Mouse (Mus musculus) limb, embryonic 11.5 days (tissue): ENCODE results near the gene Syndig1. TPM values are rescaled to one million over a fixed set of nuclear protein-coding genes. Genes with fewer than 3 reads are reported as not detected.

ENCODE experiments used
- ATAC-seq: fragments of 200-750 bp; cut with Nextera tagmentation; 2 replicates; pipeline ENCODE4 v1.8.0; 2017; ENCODE audit warnings: low read depth; ENCODE audit not compliant: insufficient number of reproducible peaks, low FRiP score, low TSS enrichment
- DNase-seq: peaks from one replicate; pipeline ENCODE4 v3.0.0-alpha.2; 2015; ENCODE audit warnings: low spot score
- H3K27ac ChIP-seq: fragments of 300-500 bp; sonication (generic); replicated peaks from 2 replicates; pipeline ENCODE4 v1.5.1; 2014; ENCODE audit warnings: low read depth, mild to moderate bottlenecking, low read length
- H3K27me3 ChIP-seq: fragments of 300-500 bp; sonication (generic); 2 replicates; pipeline ENCODE4 v1.6.1; 2014; ENCODE audit warnings: mild to moderate bottlenecking, low read length, mixed read lengths; ENCODE audit not compliant: control insufficient read depth, insufficient read depth
- H3K36me3 ChIP-seq: fragments of 300-500 bp; sonication (generic); 2 replicates; pipeline ENCODE4 v1.6.1; 2014; ENCODE audit warnings: mild to moderate bottlenecking, low read length, moderate library complexity, mixed read lengths; ENCODE audit not compliant: control insufficient read depth, insufficient read depth
- H3K4me1 ChIP-seq: fragments of 300-500 bp; sonication (generic); 2 replicates; pipeline ENCODE4 v1.6.1; 2014; ENCODE audit warnings: low read length, mixed read lengths; ENCODE audit not compliant: control insufficient read depth, insufficient read depth
- H3K4me2 ChIP-seq: fragments of 300-500 bp; sonication (generic); 2 replicates; pipeline ENCODE4 v1.6.1; 2014; ENCODE audit warnings: low read depth, mild to moderate bottlenecking, moderate library complexity; ENCODE audit not compliant: severe bottlenecking
- H3K4me3 ChIP-seq: fragments of 300-500 bp; sonication (generic); 2 replicates; pipeline ENCODE4 v1.5.1; 2014; ENCODE audit warnings: low read depth, low read length
- H3K9ac ChIP-seq: fragments of 300-500 bp; sonication (generic); 2 replicates; pipeline ENCODE4 v1.6.1; 2014; ENCODE audit warnings: mild to moderate bottlenecking, low read length
- H3K9me3 ChIP-seq: fragments of 300-500 bp; sonication (generic); 2 replicates; pipeline ENCODE4 v1.6.1; 2016; ENCODE audit warnings: low read length; ENCODE audit not compliant: control insufficient read depth
- WGBS: fragments of 180-500 bp; shearing (Covaris S2); extraction: QIAGEN DNeasy Blood & Tissue Kit; methylation state at CpG from one replicate; pipeline ENCODE4 v1.1.7; 2014; 5-methylcytosine and 5-hydroxymethylcytosine counted together
- polyA plus RNA-seq: library from polyadenylated mRNA; unstranded; fragments of >200 nt; fragmentation: Nextera tagmentation; extraction: Ambion mirVana; gene quantifications from 2 replicates; pipeline ENCODE4 v1.2.1, GENCODE M21; 2014

The Syndig1 gene
- polyA plus RNA-seq, 1 experiment from 2014 or later, result 1.4 TPM

GRCm38 (mm10) chr2:149891647-149892046 lies 62.6 kb downstream of the Syndig1 start:
- ATAC-seq (no peak), DNase-seq (no peak)
- Histone ChIP-seq H3K4me3 (no peak overlapping the region), H3K4me2 (no peak overlapping the region), H3K27me3 (no peaks in the 10 kb centered on the region), H3K9me3 (no peaks in the 10 kb centered on the region), H3K9ac (no peak overlapping the region), H3K4me1 (no peaks in the 10 kb centered on the region), H3K27ac (no peak overlapping the region), H3K36me3 (no peaks in the 10 kb centered on the region)
- WGBS, result 78% methylated on average over 2 of the region's 2 CpGs

- DNase-seq, result no peak
- H3K4me3 ChIP-seq, result no peak overlapping the region
- ATAC-seq, result no peak
- no peaks in the 10 kb centered on the region for H3K36me3 ChIP-seq
- WGBS, result 93% methylated on average over 2 of the region's 2 CpGs
- no peaks in the 10 kb centered on the region for H3K4me1 ChIP-seq
- H3K4me2 ChIP-seq, result no peak overlapping the region
- H3K27ac ChIP-seq, result no peak overlapping the region
- no peaks in the 10 kb centered on the region for H3K9me3 ChIP-seq
- no peaks in the 10 kb centered on the region for H3K27me3 ChIP-seq
- H3K9ac ChIP-seq, result no peak overlapping the region
Measured at GRCm38 (mm10) chr2:149896337-149896736, 67.3 kb downstream of the Syndig1 start.

GRCm38 (mm10) chr2:149899615-149900014 lies 70.6 kb downstream of the Syndig1 start:
- H3K4me2 ChIP-seq, result no peak overlapping the region
- WGBS, result 92% methylated on average over 9 of the region's 9 CpGs
- ATAC-seq, result no peak
- H3K9ac ChIP-seq, result no peak overlapping the region
- no peaks in the 10 kb centered on the region for H3K4me1 ChIP-seq
- no peaks in the 10 kb centered on the region for H3K36me3 ChIP-seq
- H3K27me3 ChIP-seq, result no peaks in the 10 kb centered on the region
- DNase-seq, result no peak
- H3K9me3 ChIP-seq, result no peaks in the 10 kb centered on the region
- H3K27ac ChIP-seq, result no peak overlapping the region
- H3K4me3 ChIP-seq, result no peak overlapping the region

GRCm38 (mm10) chr2:149900606-149901005 lies 71.6 kb downstream of the Syndig1 start:
- no peaks in the 10 kb centered on the region for H3K4me1 ChIP-seq
- no peak for DNase-seq
- no peak for ATAC-seq
- H3K9ac ChIP-seq, result no peak overlapping the region
- H3K4me3 ChIP-seq, result no peak overlapping the region
- no peak overlapping the region for H3K27ac ChIP-seq
- WGBS, result 88% methylated on average over 1 of the region's 1 CpGs
- no peaks in the 10 kb centered on the region for H3K27me3 ChIP-seq
- H3K4me2 ChIP-seq, result no peak overlapping the region
- H3K36me3 ChIP-seq, result no peaks in the 10 kb centered on the region
- no peaks in the 10 kb centered on the region for H3K9me3 ChIP-seq

GRCm38 (mm10) chr2:149904405-149904804 lies 75.4 kb downstream of the Syndig1 start:
- H3K4me3 ChIP-seq, result no peak overlapping the region
- 76% methylated on average over 1 of the region's 1 CpGs for WGBS
- H3K27ac ChIP-seq, result no peak overlapping the region
- no peaks in the 10 kb centered on the region for H3K4me1 ChIP-seq
- no peaks in the 10 kb centered on the region for H3K9me3 ChIP-seq
- H3K36me3 ChIP-seq, result no peaks in the 10 kb centered on the region
- DNase-seq, result no peak
- H3K27me3 ChIP-seq, result no peaks in the 10 kb centered on the region
- H3K9ac ChIP-seq, result no peak overlapping the region
- H3K4me2 ChIP-seq, result no peak overlapping the region
- ATAC-seq, result no peak

GRCm38 (mm10) chr2:149906694-149907093 lies 77.7 kb downstream of the Syndig1 start:
- no peak for ATAC-seq
- no peaks in the 10 kb centered on the region for H3K9me3 ChIP-seq
- H3K4me1 ChIP-seq, result no peaks in the 10 kb centered on the region
- H3K9ac ChIP-seq, result no peak overlapping the region
- H3K4me2 ChIP-seq, result no peak overlapping the region
- no peak for DNase-seq
- H3K36me3 ChIP-seq, result no peaks in the 10 kb centered on the region
- WGBS, result 83% methylated on average over 3 of the region's 3 CpGs
- no peaks in the 10 kb centered on the region for H3K27me3 ChIP-seq
- no peak overlapping the region for H3K4me3 ChIP-seq
- H3K27ac ChIP-seq, result no peak overlapping the region

GRCm38 (mm10) chr2:149917162-149917561 lies 88.2 kb downstream of the Syndig1 start:
- 91% methylated on average over 3 of the region's 3 CpGs for WGBS
- Histone ChIP-seq H3K4me3 (no peak overlapping the region), H3K9me3 (no peaks in the 10 kb centered on the region), H3K36me3 (no peaks in the 10 kb centered on the region), H3K9ac (no peak overlapping the region), H3K4me1 (no peaks in the 10 kb centered on the region), H3K27me3 (no peaks in the 10 kb centered on the region), H3K27ac (no peak overlapping the region), H3K4me2 (no peak overlapping the region)
- ATAC-seq, result no peak
- no peak for DNase-seq

GRCm38 (mm10) chr2:149923561-149923960 lies 94.5 kb downstream of the Syndig1 start:
- Histone ChIP-seq H3K9me3 (no peaks in the 10 kb centered on the region), H3K9ac (no peak overlapping the region), H3K27me3 (no peaks in the 10 kb centered on the region), H3K36me3 (no peaks in the 10 kb centered on the region), H3K27ac (no peak overlapping the region), H3K4me1 (no peaks in the 10 kb centered on the region), H3K4me3 (no peak overlapping the region), H3K4me2 (no peak overlapping the region)
- ATAC-seq, result no peak
- DNase-seq, result no peak
- 62% methylated on average over 2 of the region's 2 CpGs for WGBS

- H3K9ac ChIP-seq, result no peak overlapping the region
- H3K4me3 ChIP-seq, result no peak overlapping the region
- no peak overlapping the region for H3K27ac ChIP-seq
- H3K27me3 ChIP-seq, result no peaks in the 10 kb centered on the region
- WGBS, result 84% methylated on average over 2 of the region's 2 CpGs
- no peak overlapping the region for H3K4me2 ChIP-seq
- ATAC-seq (no peak), DNase-seq (no peak)
- no peaks in the 10 kb centered on the region for H3K9me3 ChIP-seq
- H3K36me3 ChIP-seq, result no peaks in the 10 kb centered on the region
- peaks cover 3% of the 10 kb centered on the region; the same call in 1 of the 2 replicates for H3K4me1 ChIP-seq
Measured at GRCm38 (mm10) chr2:149925911-149926310, 96.9 kb downstream of the Syndig1 start.
